Mouse (Mus musculus): ENCODE data around the gene Pard3b.

- TF ChIP-seq POLR2A (IDR thresholded peaks at IDR 0.05; ENCODE audit: control insufficient read depth, extremely low read depth, insufficient read depth, low read length, poor library complexity) (no peak), CTCF (IDR thresholded peaks at IDR 0.05; ENCODE audit: borderline replicate concordance, control insufficient read depth, extremely low read depth, insufficient read depth, low read length, poor library complexity) (no peak)
Measured at GRCm38 (mm10) chr1:62216568-62216967, 577.9 kb downstream of the Pard3b start.

All from thymus, adult 2 months (tissue).